Mouse (Mus musculus): ENCODE measurements around the gene Rpgr. TPM values are rescaled to one million over a fixed set of nuclear protein-coding genes. Genes with fewer than 3 reads are reported as not detected.

The Rpgr gene
- 1 to 10 TPM; 3.2 to 3.3 TPM for polyA plus RNA-seq (2017; shearing (Covaris generic))

DNA sequence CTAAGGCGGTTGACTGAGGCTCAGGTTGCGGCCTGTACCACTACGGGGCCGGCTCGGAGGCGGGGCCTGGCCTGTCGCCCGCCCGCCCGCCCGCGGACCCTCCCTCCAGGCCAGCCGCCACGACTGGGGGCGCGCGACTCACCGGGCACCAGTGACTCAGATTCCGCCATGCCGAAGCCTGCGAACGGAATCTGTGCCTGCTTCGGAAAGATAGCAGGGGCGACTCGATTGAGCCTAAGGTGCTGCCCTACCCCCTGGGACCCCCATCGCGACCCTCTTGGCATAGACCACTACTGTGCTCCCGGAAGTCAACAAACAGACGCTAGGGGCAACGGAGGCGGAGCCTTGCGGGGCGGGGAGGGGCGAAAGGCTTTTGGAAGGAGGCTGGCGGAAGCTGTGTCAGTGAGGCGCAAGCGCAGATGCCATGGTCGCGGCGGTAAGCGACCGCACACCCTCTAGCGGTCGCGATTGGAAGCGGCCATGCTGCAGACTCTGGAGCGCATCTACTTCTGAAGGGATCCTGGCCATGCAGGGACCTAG is at the start of gene Rpgr:
Rpgr (minus strand) TSS at position 511 of the 540 bp plus-strand sequence.

GRCm38 (mm10) chrX:10251852-10252504 is 35.3 kb upstream of the Rpgr start, which contains the start of gene Otc:
Otc (plus strand) TSS chrX:10252305.

DNA sequence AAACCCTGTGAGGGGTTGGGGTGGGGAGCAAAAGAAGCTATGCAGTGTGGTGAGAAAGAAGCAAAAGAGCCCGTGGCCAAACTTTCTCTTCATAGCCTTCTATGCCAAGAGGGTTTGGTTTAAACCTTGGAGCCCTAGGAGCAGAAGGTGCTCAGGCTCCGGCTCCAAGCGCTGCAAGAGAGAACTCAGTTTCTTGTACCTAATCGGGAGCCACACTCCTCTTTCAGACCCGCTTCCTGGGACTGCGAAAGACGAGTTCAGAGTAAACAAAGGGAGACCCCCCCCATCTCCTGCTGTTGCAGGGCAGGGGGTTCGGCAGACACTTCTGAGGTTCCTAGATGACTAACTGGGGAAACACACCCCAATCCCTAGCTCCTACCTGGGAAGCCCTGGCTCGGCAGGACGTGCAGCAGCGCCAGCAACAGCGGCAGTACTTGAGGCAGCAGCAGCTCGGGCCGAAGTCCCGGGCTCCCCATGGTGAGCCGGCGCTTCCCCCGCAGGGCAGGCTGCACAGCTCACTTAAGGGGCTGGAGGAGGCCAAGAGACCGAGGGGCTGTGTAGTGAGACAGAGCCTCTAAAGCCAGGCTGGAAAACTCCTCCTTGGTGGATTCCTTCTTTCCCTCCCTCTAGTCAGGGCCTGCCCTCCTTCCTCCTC is 99.5 kb downstream of the Rpgr start, which contains the start of gene Srpx:
Srpx (minus strand) TSS at position 645 of the 655 bp plus-strand sequence.

Other genes with a start within 250 kb of the Rpgr start
- not detected for gene Srpx, start 99.2 kb downstream of the Rpgr start, polyA plus RNA-seq (2017; shearing (Covaris generic))
- not detected for gene Otc, start 35.4 kb upstream of the Rpgr start, polyA plus RNA-seq (2017; shearing (Covaris generic))